Mouse (Mus musculus): Measurements from ENCODE around the gene Gm10591.
"Not testable (repeated sequence)": the region's sequence is repeated elsewhere in the genome, so short reads cannot be mapped to it uniquely, and the experiment has no call there.

The Gm10591 gene

GRCm38 (mm10) chr4:42611895-42612294 is at the start of gene Gm10591:
Gene Gm10591, plus strand, starts transcription at chr4:42612195.
- not testable (repeated sequence) for DNase-seq (ENCODE audit: low spot score in 2 of 2)

- DNase-seq (ENCODE audit: low spot score in 2 of 2): not testable (repeated sequence)
Measured at GRCm38 (mm10) chr4:42629419-42629818, 17.4 kb downstream of the Gm10591 start, which contains the start of gene Gm2564. Gene Gm2564, plus strand, starts transcription at chr4:42629719.

- not testable (repeated sequence) for DNase-seq (ENCODE audit: low spot score in 2 of 2)
Measured at GRCm38 (mm10) chr4:42654951-42655350, 43.0 kb downstream of the Gm10591 start, which contains the start of gene Ccl27b. Gene Ccl27b, plus strand, starts transcription at chr4:42655251.

- not testable (repeated sequence) for DNase-seq (ENCODE audit: low spot score in 2 of 2)
Measured at GRCm38 (mm10) chr4:42661793-42662192, 49.8 kb downstream of the Gm10591 start, which contains the start of gene Il11ra2. Gene Il11ra2, minus strand, starts transcription at chr4:42661893.
